Mouse (Mus musculus) intestine, postnatal 0 days (tissue): ENCODE measurements around the gene Gxylt1. TPM values are rescaled to one million over a fixed set of nuclear protein-coding genes. Genes with fewer than 3 reads are reported as not detected.

Experiments used
- ATAC-seq: fragments of 200-750 bp; cut with Nextera tagmentation; 2 replicates; pipeline ENCODE4 v1.8.0; 2017; ENCODE audit warnings: mild to moderate bottlenecking, moderate TSS enrichment, moderate library complexity
- H3K27ac ChIP-seq: fragments of 300-500 bp; sonication (generic); 2 replicates; pipeline ENCODE4 v1.5.1; 2014; ENCODE audit warnings: mild to moderate bottlenecking, low read depth, low read length, moderate library complexity
- H3K27me3 ChIP-seq: fragments of 300-500 bp; sonication (generic); replicated peaks from 2 replicates; pipeline ENCODE4 v1.6.1; 2014; ENCODE audit warnings: low read length, mixed read lengths; ENCODE audit not compliant: control insufficient read depth, insufficient read depth
- H3K36me3 ChIP-seq: fragments of 300-500 bp; sonication (generic); 2 replicates; pipeline ENCODE4 v1.6.1; 2014; ENCODE audit warnings: mild to moderate bottlenecking, moderate library complexity; ENCODE audit not compliant: control insufficient read depth, insufficient read depth
- H3K4me1 ChIP-seq: fragments of 300-500 bp; sonication (generic); replicated peaks from 2 replicates; pipeline ENCODE4 v1.6.1; 2014; ENCODE audit warnings: antibody characterized with exemption, low read length, mixed read lengths; ENCODE audit not compliant: control insufficient read depth, insufficient read depth
- H3K4me2 ChIP-seq: fragments of 300-500 bp; sonication (generic); replicated peaks from 2 replicates; pipeline ENCODE4 v1.6.1; 2014; ENCODE audit warnings: low read depth, mild to moderate bottlenecking, moderate library complexity
- H3K4me3 ChIP-seq: fragments of 300-500 bp; sonication (generic); 2 replicates; pipeline ENCODE4 v1.5.1; 2014; ENCODE audit warnings: low read depth, low read length
- H3K9ac ChIP-seq: fragments of 300-500 bp; sonication (generic); 2 replicates; pipeline ENCODE4 v1.6.1; 2014; ENCODE audit warnings: mild to moderate bottlenecking, low read depth, low read length
- H3K9me3 ChIP-seq: fragments of 300-500 bp; sonication (generic); 2 replicates; pipeline ENCODE4 v1.6.1; 2016; ENCODE audit warnings: mixed run types; ENCODE audit not compliant: control insufficient read depth
- CTCF ChIP-seq: sonication (generic); IDR thresholded peaks from 2 replicates; pipeline ENCODE4 v1.5.1; 2016; ENCODE audit warnings: low read depth, mild to moderate bottlenecking, control low read depth, antibody characterized with exemption, moderate library complexity
- WGBS: fragments of 180-500 bp; shearing (Covaris S2); extraction: QIAGEN DNeasy Blood & Tissue Kit; methylation state at CpG from one replicate; pipeline ENCODE4 v1.1.7; 2014; 5-methylcytosine and 5-hydroxymethylcytosine counted together
- polyA plus RNA-seq: library from polyadenylated mRNA; unstranded; fragments of >200 nt; fragmentation: Nextera tagmentation; extraction: Ambion mirVana; gene quantifications from 2 replicates; pipeline ENCODE4 v1.2.1, GENCODE M21; 2015

Gene Gxylt1
- polyA plus RNA-seq, 1 experiment from 2014 or later, result 4.9 TPM

DNA sequence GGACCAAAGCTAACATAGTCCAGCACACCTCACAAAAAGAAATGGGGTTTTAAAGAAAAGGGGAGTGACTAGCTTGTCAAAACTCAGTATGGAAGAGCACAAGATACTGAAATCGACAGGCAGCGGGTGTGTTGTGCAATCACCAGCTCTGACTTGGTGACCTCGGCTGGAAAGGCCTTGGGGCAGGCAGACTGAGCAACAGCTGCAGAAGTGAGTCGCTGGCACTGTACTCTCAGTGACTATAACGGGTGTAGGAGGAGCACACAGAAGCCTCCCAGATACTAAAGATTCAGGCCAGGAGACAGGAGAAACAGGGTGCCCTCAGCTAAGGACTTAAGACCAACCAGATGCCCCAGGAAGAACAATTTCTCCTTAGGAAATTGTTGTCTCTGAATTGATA is 73.0 kb downstream of the Gxylt1 start:
- Histone ChIP-seq H3K27me3 (no peaks in the 10 kb centered on the region), H3K4me2 (no peak overlapping the region), H3K9ac (no peak overlapping the region), H3K4me3 (no peak overlapping the region), H3K27ac (no peak overlapping the region), H3K9me3 (no peaks in the 10 kb centered on the region), H3K4me1 (no peaks in the 10 kb centered on the region), H3K36me3 (no peaks in the 10 kb centered on the region)
- TF ChIP-seq CTCF, result no peak
- ATAC-seq, result no peak
- WGBS, result 72% methylated on average over 5 of the region's 5 CpGs

DNA sequence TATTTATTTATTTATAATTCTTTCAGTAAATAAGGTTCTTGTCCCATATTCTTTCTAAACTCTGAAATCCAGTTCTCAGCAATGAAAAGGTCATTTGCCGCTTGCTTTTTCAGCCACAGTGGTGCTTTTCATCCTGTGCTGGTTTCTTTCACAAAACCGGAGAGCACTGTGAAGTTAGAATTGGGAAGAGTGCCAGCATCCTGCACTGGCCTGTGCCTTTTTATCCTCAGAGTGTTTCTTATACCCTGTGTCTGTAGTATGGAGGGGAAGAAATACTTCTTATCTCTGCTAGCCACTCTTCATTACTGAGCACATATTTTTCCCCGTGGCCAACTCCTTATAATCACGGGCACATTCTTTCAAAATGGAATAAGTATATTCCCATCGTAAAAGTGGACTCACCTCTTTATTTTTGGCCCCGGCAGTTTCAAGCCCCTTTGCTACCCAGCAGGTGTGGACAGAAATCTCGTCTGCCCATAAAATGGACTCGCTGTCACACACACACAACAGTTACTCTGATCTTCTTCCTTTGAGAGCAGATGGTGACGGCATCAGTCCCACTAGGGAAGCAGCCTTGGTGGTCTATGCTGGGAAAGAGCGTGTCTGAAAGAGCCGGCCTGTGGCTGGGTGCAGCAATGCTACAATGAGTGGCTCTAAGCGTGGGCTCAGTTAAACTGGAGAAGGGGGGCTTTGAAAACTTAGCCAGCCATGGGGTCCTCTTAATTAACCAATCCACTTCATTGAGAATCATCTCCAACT is 83.4 kb downstream of the Gxylt1 start:
- Histone ChIP-seq H3K36me3 (no peaks in the 10 kb centered on the region), H3K4me1 (no peaks in the 10 kb centered on the region), H3K4me2 (no peak overlapping the region), H3K9me3 (no peaks in the 10 kb centered on the region), H3K27ac (no peak overlapping the region), H3K4me3 (no peak overlapping the region), H3K9ac (no peak overlapping the region), H3K27me3 (no peaks in the 10 kb centered on the region)
- ATAC-seq, result no peak
- no peak for TF ChIP-seq CTCF
- WGBS, result 68% methylated on average over 12 of the region's 12 CpGs

Other genes with a start within 250 kb of the Gxylt1 start
- 43.0 and 45.0 TPM in 2 replicates for gene Yaf2, start 61.8 kb upstream of the Gxylt1 start, polyA plus RNA-seq
- gene Zcrb1, start 123.2 kb upstream of the Gxylt1 start, polyA plus RNA-seq, result 99.5 and 102 TPM in 2 replicates
- 17.7 and 18.1 TPM in 2 replicates for gene Pphln1, start 123.2 kb upstream of the Gxylt1 start, polyA plus RNA-seq